Mouse (Mus musculus) kidney, adult 2 months (tissue): Measurements from ENCODE around the gene Ncoa6.

Experiments used
- CTCF ChIP-seq: fragments of 200-500 bp; conservative IDR thresholded peaks from 2 replicates; pipeline ENCODE4 v1.5.1; 2011; ENCODE audit warnings: low read depth, mild to moderate bottlenecking, control low read depth, low read length, moderate library complexity, mixed read lengths; ENCODE audit not compliant: insufficient read depth, insufficient read length
- POLR2A ChIP-seq: fragments of 200-500 bp; IDR thresholded peaks from one replicate; pipeline ENCODE4 v1.6.1; 2011; ENCODE audit warnings: low read depth, low read length, control low read depth

- TF ChIP-seq POLR2A (no peak), CTCF (no peak)
Observed at GRCm38 (mm10) chr2:155381060-155381437, 92.6 kb downstream of the Ncoa6 start.
